Mouse (Mus musculus) G1E (cell line): Measurements from ENCODE around the gene Trim31. TPM values are rescaled to one million over a fixed set of nuclear protein-coding genes. Genes with fewer than 3 reads are reported as not detected.

Source experiments
- ATAC-seq: 2 replicates; pipeline ENCODE4 v1.8.0; 2016; ENCODE audit warnings: mild to moderate bottlenecking; ENCODE audit not compliant: insufficient number of reproducible peaks, poor library complexity, low FRiP score, severe bottlenecking; ENCODE audit errors: extremely low read depth
- DNase-seq: peaks from one replicate; pipeline ENCODE4 v3.0.0; 2012; ENCODE audit warnings: low spot score
- H3K27me3 ChIP-seq: 2 replicates; pipeline ENCODE4 v1.6.1; 2012; ENCODE audit warnings: mild to moderate bottlenecking, low read length, inconsistent platforms; ENCODE audit not compliant: insufficient read depth
- H3K36me3 ChIP-seq: replicated peaks from 2 replicates; pipeline ENCODE3; 2012; ENCODE audit warnings: mild to moderate bottlenecking, inconsistent platforms
- H3K4me1 ChIP-seq: 2 replicates; pipeline ENCODE4 v1.6.1; 2012; ENCODE audit warnings: low read depth, low read length, inconsistent platforms, mixed read lengths; ENCODE audit not compliant: insufficient read depth
- H3K4me3 ChIP-seq: 2 replicates; pipeline ENCODE4 v1.5.1; 2012; ENCODE audit warnings: low read depth, mild to moderate bottlenecking, inconsistent platforms, low read length, moderate library complexity, mixed read lengths
- H3K9me3 ChIP-seq: replicated peaks from 2 replicates; pipeline ENCODE4 v1.6.1; 2012; ENCODE audit warnings: inconsistent platforms
- CTCF ChIP-seq: IDR thresholded peaks from 2 replicates; pipeline ENCODE4 v1.5.1; 2012; ENCODE audit warnings: low read depth, low read length, inconsistent platforms, mixed read lengths
- GATA1 ChIP-seq: IDR thresholded peaks from 2 replicates; pipeline ENCODE4 v1.6.1; 2012; ENCODE audit warnings: borderline replicate concordance, low read length, inconsistent platforms, mixed read lengths
- GATA2 ChIP-seq: IDR thresholded peaks from 2 replicates; pipeline ENCODE4 v1.6.1; 2012; ENCODE audit warnings: low read depth, low read length, inconsistent platforms, borderline replicate concordance
- POLR2AphosphoS5 ChIP-seq: IDR thresholded peaks from 2 replicates; pipeline ENCODE4 v1.6.1; 2012; ENCODE audit warnings: low read depth, low read length, inconsistent platforms; ENCODE audit not compliant: insufficient replicate concordance
- TAL1 ChIP-seq: conservative IDR thresholded peaks from 2 replicates; pipeline ENCODE4 v1.6.1; 2012; ENCODE audit warnings: low read depth, low read length, inconsistent platforms, mixed read lengths
- polyA plus RNA-seq: library from polyadenylated mRNA; stranded (reverse); fragments of >175 nt; gene quantifications from 2 replicates; pipeline ENCODE4 v1.2.3, GENCODE M21; 2012
- total RNA-seq, 2 experiments: library from RNA; stranded (forward) in 1 of 2; stranded (reverse) in 1 of 2; fragments of 200-1000 nt in 1 of 2; fragments of >200 nt in 1 of 2; fragmentation: Nextera tagmentation in 1 of 2; gene quantifications; 2 replicates each; pipeline ENCODE4 v1.2.3; 2014 to 2017

The Trim31 gene
- total and polyA plus RNA-seq, 3 experiments = not detected

DNA sequence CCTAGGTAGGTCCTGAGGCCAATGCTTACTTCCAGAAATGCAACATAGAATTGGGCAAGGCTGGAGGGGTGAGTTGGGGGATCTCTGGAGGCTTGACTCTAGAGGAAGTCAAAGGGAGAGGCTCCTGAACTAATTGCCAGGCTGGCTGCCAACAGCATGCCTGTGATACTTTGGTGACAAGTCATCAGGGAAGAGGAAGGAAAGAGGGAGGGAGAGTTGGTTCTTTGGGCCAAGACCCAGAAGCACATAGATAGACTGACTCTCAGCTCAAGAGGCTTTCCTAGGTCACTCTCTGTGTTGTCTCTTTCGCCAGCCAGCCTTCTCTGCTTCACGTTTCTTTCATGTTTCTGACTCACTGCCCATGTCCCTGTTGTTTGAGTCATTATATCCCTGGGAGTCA, 33.9 kb downstream of the Trim31 start:
- Histone ChIP-seq H3K4me3 (no peak overlapping the region), H3K9me3 (no peaks in the 10 kb centered on the region), H3K36me3 (no peaks in the 10 kb centered on the region), H3K4me1 (no peaks in the 10 kb centered on the region), H3K27me3 (peaks cover 6% of the 10 kb centered on the region)
- ATAC-seq (no peak), DNase-seq (no peak)
- no peak for TF ChIP-seq GATA1
- no peak for TF ChIP-seq CTCF
- TF ChIP-seq POLR2AphosphoS5 = no peak
- no peak for TF ChIP-seq GATA2
- no peak for TF ChIP-seq TAL1

DNA sequence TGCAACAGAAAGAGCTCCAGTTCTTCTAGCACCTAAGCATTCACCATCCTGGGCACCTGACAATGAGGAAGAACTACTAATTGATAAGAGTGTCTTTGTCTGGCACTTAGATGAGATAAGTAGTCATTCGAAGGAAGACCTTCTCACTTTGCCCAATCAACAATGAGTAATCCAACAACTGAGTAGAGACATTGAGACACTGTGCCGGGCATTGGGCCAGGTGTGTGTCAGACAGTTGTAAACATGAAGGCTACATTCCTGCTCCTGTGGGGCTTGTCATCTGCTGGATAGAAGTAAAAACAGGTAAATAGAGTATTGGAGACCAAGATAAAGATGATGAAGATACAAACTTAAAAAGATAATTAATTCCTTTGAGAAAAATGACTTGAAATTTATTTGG, 40.1 kb downstream of the Trim31 start:
- H3K9me3 ChIP-seq = no peaks in the 10 kb centered on the region
- TF ChIP-seq GATA1 (no peak), GATA2 (no peak)
- 0 out of 2 replicates have a peak, but pooled peaks cover 3% of the 10 kb centered on the region for H3K4me1 ChIP-seq
- H3K27me3 ChIP-seq = peaks cover 26% of the 10 kb centered on the region
- H3K36me3 ChIP-seq = no peaks in the 10 kb centered on the region
- ATAC-seq = no peak
- DNase-seq = no peak
- H3K4me3 ChIP-seq = no peak overlapping the region

DNA sequence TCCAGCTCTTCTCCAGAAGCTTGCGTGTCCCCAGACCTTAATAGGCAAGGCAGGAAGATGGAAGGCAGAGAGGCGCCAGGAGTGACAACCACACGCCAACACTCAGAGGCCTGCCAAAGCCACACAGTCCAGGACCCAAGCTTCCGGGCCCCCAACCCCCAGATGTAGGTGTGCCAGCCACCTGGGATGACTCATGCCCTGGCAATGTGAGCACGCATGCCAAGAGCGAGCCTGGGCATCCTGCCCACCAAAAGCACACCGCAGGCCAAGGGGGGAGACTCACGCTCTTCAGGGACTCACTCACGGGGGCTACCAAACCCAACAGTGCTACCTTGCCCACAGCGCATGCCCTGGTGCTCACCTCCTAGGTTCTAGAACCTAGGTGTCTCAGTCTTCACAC, 44.5 kb downstream of the Trim31 start:
- TF ChIP-seq POLR2AphosphoS5 = no peak
- TF ChIP-seq TAL1 = no peak
- no peak for TF ChIP-seq GATA2
- TF ChIP-seq GATA1 = no peak
- Histone ChIP-seq H3K27me3 (peaks cover 22% of the 10 kb centered on the region), H3K4me3 (no peak overlapping the region), H3K9me3 (peaks cover 6% of the 10 kb centered on the region), H3K36me3 (peaks cover 7% of the 10 kb centered on the region), H3K4me1 (peaks cover 3% of the 10 kb centered on the region; the same call in 1 of the 2 replicates)
- no peak for ATAC-seq
- DNase-seq = no peak

DNA sequence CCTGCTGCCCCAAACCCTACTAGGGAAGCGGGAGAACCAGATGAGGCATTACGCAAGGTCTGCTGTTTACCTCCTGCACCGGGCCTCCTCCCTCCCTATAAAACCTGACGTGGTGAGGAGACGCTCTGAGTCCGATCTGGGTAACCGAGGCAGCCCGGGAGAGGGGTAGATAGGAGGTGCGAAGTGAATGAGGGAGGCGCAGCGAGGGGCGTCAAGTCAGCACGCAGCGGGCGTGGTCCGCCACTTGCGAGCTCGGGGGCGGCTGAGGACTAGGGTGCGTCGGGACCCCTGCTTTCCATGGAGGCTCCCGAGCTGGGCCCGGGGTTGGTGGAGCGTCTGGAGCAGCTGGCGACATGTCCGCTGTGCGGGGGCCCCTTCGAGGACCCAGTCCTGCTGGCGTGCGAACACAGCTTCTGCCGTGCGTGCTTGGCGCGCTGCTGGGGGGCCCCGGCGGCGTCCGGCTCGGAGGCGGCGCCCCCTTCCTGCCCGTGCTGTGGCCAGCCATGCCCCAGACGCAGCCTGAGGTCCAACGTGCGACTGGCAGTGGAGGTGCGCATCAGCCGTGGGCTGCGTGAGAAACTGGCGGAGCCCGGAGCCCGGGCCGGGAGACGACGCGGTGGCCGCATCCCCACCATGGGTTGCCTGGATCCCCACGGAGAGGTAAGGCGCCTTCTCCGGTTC, 45.0 kb downstream of the Trim31 start, which contains the start of gene Rnf39:
TSS of gene Rnf39 (plus strand) at position 128 of the 681 bp plus-strand sequence.
- H3K27me3 ChIP-seq = peaks cover 22% of the 10 kb centered on the region
- DNase-seq (no peak), ATAC-seq (no peak)
- TF ChIP-seq TAL1 (no peak), CTCF (no peak), GATA2 (no peak), POLR2AphosphoS5 (no peak), GATA1 (no peak)
- H3K9me3 ChIP-seq = peaks cover 7% of the 10 kb centered on the region
- peaks cover 12% of the 10 kb centered on the region for H3K36me3 ChIP-seq
- peaks cover 3% of the 10 kb centered on the region; the same call in 1 of the 2 replicates for H3K4me1 ChIP-seq
- H3K4me3 ChIP-seq = no peak within 1 kb of the TSS

DNA sequence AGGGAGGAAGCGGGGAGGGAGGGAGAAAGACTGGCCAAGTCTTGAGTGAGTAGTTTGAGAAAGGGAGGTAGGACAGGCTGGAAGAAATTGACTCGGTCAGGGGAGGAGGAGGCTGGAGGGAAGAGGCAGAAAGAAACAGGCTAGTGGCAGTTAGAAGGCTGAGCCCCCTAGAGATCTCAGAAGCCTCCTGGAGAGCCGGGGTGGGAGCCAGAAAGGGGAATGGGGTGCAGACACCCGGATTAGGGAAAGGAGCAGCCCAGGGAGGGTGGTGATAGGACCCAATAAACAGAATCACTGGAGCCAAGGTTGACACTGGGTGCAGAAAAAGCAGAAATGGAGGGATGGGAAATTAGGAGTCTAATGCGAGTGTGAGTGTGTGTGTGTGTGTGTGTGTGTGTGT, 45.8 kb downstream of the Trim31 start:
- Histone ChIP-seq H3K27me3 (peaks cover 20% of the 10 kb centered on the region), H3K4me3 (no peak overlapping the region)
- no peak for ATAC-seq

DNA sequence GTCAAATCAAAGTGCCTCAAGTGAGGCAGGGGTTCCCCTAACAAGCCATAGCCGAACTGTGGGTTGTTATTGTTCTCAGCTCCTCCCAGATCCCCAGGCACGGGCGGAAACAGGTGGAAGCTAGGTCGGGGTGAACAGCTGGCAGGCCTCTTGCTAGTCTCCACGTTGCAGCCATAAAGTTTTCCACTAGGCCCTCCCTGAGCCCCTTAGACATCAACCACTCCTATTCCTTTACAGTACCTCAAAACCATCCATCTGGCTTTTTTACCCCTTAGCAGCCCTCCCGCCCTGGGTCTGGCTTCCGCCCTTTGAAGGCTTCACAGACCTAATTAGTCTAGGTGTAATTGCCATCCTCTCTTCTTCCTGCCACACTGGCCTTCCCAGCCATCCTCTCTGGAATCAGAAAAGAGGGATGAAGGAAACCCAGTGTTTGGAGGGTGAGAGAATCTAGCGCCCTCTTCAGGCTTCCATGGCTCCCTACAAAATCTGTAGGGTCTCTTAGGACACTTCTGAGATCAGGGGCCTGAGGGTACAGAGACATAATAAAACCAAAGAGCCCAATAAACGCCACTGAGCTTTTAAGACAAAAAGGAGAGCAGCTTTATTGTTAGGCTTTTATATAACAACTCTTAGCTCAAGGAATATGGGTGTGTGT, 46.3 kb downstream of the Trim31 start:
- ATAC-seq (no peak), DNase-seq (no peak)
- TF ChIP-seq TAL1 (no peak), POLR2AphosphoS5 (no peak), GATA1 (no peak), GATA2 (no peak), CTCF (no peak)
- H3K9me3 ChIP-seq = peaks cover 7% of the 10 kb centered on the region
- H3K4me1 ChIP-seq = peaks cover 4% of the 10 kb centered on the region
- H3K36me3 ChIP-seq = peaks cover 26% of the 10 kb centered on the region
- no peak overlapping the region for H3K4me3 ChIP-seq
- H3K27me3 ChIP-seq = peaks cover 16% of the 10 kb centered on the region

More for the DNA sequence above, 45.8 kb downstream of the Trim31 start:
- H3K9me3 ChIP-seq = peaks cover 7% of the 10 kb centered on the region
- DNase-seq = no peak
- H3K4me1 ChIP-seq = peaks cover 3% of the 10 kb centered on the region; the same call in 1 of the 2 replicates
- H3K36me3 ChIP-seq = peaks cover 20% of the 10 kb centered on the region
- TF ChIP-seq POLR2AphosphoS5 (no peak), GATA2 (no peak), CTCF (no peak), GATA1 (no peak), TAL1 (no peak)
